Mouse (Mus musculus): ENCODE data around the gene Pard6a. TPM values are rescaled to one million over a fixed set of nuclear protein-coding genes. Genes with fewer than 3 reads are reported as not detected.
A peak's percentile ranks its signal among the peaks of the same experiment; 100 is the strongest.

Pard6a gene
- polyA plus RNA-seq, 1 experiment = 18.7 TPM

DNA sequence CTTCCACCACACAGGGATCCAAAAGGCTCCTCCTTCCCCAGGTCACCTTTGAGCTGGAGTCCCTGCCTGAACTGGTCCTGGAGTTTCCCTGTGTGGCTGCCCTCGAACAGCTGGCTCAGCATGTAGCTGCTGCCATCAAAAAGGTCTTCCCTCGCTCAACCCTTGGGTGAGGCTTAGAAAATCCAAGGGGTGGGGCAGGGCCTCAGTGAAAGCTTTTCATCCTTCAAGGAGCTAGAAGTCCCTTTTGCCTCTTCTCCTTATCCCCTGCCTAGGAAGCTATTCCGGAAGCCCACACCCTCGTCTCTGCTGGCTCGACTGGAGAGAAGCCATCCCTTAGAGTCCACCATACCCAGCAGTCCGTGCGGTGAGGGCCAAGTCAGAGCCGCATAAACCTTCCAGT is 13.4 kb upstream of the Pard6a start:
- TF ChIP-seq CTCF (conservative IDR thresholded peaks at IDR 0.05; ENCODE audit: insufficient read depth, insufficient read length, low read depth, low read length) (no peak), POLR2A (IDR thresholded peaks at IDR 0.05; ENCODE audit: low read depth, low read length) (no peak)
- no peaks in the 10 kb centered on the region for H3K27me3 ChIP-seq (replicated peaks; ENCODE audit: control insufficient read depth, insufficient read depth, low read length)
- H3K4me3 ChIP-seq (ENCODE audit: insufficient read depth, low read depth, low read length) = no peak overlapping the region
- H3K27ac ChIP-seq (ENCODE audit: insufficient read depth, low read depth, low read length) = no peak overlapping the region
- no peaks in the 10 kb centered on the region for H3K36me3 ChIP-seq (ENCODE audit: control insufficient read depth, insufficient read depth, low read length)
- no peaks in the 10 kb centered on the region for H3K4me1 ChIP-seq (ENCODE audit: control insufficient read depth, insufficient read depth, low read length)
- 65% methylated on average over 8 of the region's 8 CpGs for WGBS
- DNase-seq = no peak

DNA sequence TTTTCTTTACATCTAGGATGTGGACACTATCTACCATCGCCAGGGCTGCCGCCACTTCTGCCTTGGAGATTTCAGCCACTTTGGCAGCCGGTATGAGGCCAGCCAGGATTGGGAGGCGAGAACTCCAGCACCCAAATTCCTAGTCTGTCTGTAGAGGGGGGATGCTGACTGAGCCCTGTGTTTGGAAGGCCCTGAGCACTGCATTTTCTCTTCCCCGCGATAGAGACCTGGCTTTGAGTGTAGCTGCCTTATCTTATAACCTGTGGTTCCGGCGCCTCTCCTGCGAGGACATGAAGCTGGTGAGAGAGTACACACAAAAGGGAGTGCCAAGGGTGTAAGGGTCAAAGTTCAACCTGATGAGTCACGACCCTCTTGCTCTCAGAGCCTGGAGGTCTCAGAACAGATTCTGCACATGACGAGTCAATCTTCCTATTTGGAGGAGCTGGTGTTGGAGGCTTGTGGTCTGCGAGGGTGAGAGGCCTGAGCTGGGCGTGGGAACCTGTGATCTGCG is 12.7 kb upstream of the Pard6a start:
- no peak for TF ChIP-seq CTCF (conservative IDR thresholded peaks at IDR 0.05; ENCODE audit: insufficient read depth, insufficient read length, low read depth, low read length)
- no peak for TF ChIP-seq POLR2A (IDR thresholded peaks at IDR 0.05; ENCODE audit: low read depth, low read length)
- Histone ChIP-seq H3K27ac (ENCODE audit: insufficient read depth, low read depth, low read length) (no peak overlapping the region), H3K27me3 (replicated peaks; ENCODE audit: control insufficient read depth, insufficient read depth, low read length) (no peaks in the 10 kb centered on the region), H3K4me3 (ENCODE audit: insufficient read depth, low read depth, low read length) (no peak overlapping the region), H3K36me3 (ENCODE audit: control insufficient read depth, insufficient read depth, low read length) (no peaks in the 10 kb centered on the region), H3K4me1 (ENCODE audit: control insufficient read depth, insufficient read depth, low read length) (no peaks in the 10 kb centered on the region; the same call in 1 of the 2 replicates)
- DNase-seq = no peak
- 78% methylated on average over 14 of the region's 14 CpGs for WGBS

DNA sequence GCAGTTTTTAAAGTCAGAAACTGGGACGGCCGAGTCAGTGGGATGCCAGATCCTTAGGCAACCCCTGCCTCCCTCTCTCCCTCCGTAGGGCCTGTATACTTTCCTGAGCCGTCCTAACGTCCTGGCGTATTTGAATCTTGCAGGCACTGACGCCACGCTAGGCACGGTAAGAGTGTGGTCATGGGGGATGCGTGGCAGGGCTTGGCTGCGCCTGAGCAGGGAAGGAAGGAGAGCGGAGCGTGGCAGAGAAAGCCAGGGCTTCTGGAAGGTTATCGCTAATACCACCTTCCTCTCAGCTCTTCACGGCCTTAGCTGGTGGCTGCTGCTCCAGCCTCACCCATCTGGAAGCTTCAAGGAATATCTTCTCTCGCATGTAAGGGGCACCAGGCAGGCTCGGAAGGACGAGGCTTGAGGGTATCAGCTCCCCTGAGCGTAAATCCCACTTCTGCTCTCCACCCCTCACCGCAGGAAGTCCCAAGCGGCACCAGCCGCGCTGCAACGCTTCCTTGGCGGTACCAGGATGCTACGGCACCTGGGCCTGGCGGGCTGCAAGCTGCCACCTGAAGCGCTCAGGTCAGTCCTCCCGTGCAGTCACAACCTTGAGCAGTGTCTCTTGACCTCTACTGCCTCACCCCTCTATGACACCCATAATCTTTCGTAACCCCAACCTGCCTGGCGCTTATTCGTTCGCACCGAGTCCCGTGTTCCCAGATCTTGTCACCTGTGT is 11.5 kb upstream of the Pard6a start:
- Histone ChIP-seq H3K4me3 (ENCODE audit: insufficient read depth, low read depth, low read length) (no peak overlapping the region), H3K4me1 (ENCODE audit: control insufficient read depth, insufficient read depth, low read length) (peaks cover 3% of the 10 kb centered on the region; the same call in 1 of the 2 replicates), H3K27me3 (replicated peaks; ENCODE audit: control insufficient read depth, insufficient read depth, low read length) (no peaks in the 10 kb centered on the region), H3K27ac (ENCODE audit: insufficient read depth, low read depth, low read length) (no peak overlapping the region), H3K36me3 (ENCODE audit: control insufficient read depth, insufficient read depth, low read length) (no peaks in the 10 kb centered on the region)
- 72% methylated on average over 35 of the region's 35 CpGs for WGBS
- DNase-seq = no peak
- no peak for TF ChIP-seq POLR2A (IDR thresholded peaks at IDR 0.05; ENCODE audit: low read depth, low read length)
- no peak for TF ChIP-seq CTCF (conservative IDR thresholded peaks at IDR 0.05; ENCODE audit: insufficient read depth, insufficient read length, low read depth, low read length)

DNA sequence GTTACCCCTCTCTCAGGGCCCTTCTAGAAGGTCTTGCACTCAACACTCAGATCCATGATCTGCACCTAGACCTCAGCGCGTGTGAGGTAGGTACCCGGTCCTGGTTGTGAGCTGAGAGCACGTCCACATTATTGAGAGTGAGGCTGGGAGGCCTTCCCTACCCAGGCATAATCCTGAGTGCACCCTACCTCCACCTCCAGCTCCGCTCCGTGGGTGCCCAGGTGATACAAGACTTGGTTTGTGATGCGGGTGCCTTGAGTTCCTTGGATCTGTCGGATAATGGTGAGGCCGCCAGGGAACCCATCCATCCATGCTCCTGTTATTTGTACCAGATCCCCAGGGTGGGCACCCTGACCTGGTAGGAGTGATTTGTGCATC is 11.0 kb upstream of the Pard6a start:
- Histone ChIP-seq H3K27ac (ENCODE audit: insufficient read depth, low read depth, low read length) (no peak overlapping the region), H3K4me3 (ENCODE audit: insufficient read depth, low read depth, low read length) (no peak overlapping the region), H3K4me1 (ENCODE audit: control insufficient read depth, insufficient read depth, low read length) (peaks cover 3% of the 10 kb centered on the region; the same call in 1 of the 2 replicates), H3K36me3 (ENCODE audit: control insufficient read depth, insufficient read depth, low read length) (no peaks in the 10 kb centered on the region), H3K27me3 (replicated peaks; ENCODE audit: control insufficient read depth, insufficient read depth, low read length) (no peaks in the 10 kb centered on the region)
- DNase-seq = no peak
- no peak for TF ChIP-seq CTCF (conservative IDR thresholded peaks at IDR 0.05; ENCODE audit: insufficient read depth, insufficient read length, low read depth, low read length)
- WGBS = 92% methylated on average over 9 of the region's 9 CpGs

- Histone ChIP-seq H3K36me3 (ENCODE audit: control insufficient read depth, insufficient read depth, low read length) (no peaks in the 10 kb centered on the region), H3K4me1 (ENCODE audit: control insufficient read depth, insufficient read depth, low read length) (peaks cover 3% of the 10 kb centered on the region; the same call in 1 of the 2 replicates), H3K4me3 (ENCODE audit: insufficient read depth, low read depth, low read length) (no peak overlapping the region), H3K27me3 (replicated peaks; ENCODE audit: control insufficient read depth, insufficient read depth, low read length) (no peaks in the 10 kb centered on the region), H3K27ac (ENCODE audit: insufficient read depth, low read depth, low read length) (no peak overlapping the region)
- no peak for DNase-seq
- 86% methylated on average over 14 of the region's 14 CpGs for WGBS
- TF ChIP-seq POLR2A (IDR thresholded peaks at IDR 0.05; ENCODE audit: low read depth, low read length) (no peak), CTCF (conservative IDR thresholded peaks at IDR 0.05; ENCODE audit: insufficient read depth, insufficient read length, low read depth, low read length) (no peak)
Measured at GRCm38 (mm10) chr8:105690978-105691377, 10.0 kb upstream of the Pard6a start.

DNA sequence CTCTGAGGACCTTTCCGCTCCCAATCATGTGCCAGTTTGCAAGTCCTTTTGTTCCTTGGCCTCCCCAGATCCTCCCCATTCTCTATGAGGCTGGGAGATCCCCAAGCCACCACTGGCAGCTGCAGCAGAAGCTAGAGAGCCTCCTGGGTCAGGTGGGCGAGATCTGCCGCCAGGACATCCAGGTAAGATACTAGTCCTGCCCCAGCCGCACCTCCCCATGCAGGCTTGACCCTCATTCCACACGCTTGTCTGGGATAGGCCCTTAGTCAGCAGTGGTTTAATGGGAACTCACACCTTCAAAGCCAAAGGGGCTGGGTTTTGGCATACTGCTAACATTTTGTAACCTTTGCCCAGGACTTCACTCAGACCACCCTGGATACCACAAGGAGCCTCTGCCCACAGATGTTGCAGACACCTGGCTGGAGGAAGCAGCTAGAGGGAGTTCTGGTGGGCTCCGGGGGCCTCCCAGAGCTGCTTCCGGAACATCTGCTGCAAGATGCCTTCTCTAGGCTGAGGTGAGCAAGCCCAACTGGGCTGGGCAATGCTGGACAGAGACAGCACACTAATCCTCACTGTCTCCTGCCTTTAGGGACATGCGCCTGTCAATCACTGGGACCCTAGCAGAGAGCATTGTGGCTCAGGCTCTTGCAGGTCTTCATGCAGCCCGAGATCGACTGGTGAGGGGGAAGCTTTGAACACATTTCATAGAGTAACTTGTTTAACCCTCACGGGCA is 8.3 kb upstream of the Pard6a start:
- H3K27ac ChIP-seq (ENCODE audit: insufficient read depth, low read depth, low read length) = no peak overlapping the region
- no peaks in the 10 kb centered on the region for H3K27me3 ChIP-seq (replicated peaks; ENCODE audit: control insufficient read depth, insufficient read depth, low read length)
- peak; percentile 32 for DNase-seq
- TF ChIP-seq POLR2A (IDR thresholded peaks at IDR 0.05; ENCODE audit: low read depth, low read length) = no peak
- no peak for TF ChIP-seq CTCF (conservative IDR thresholded peaks at IDR 0.05; ENCODE audit: insufficient read depth, insufficient read length, low read depth, low read length)
- no peaks in the 10 kb centered on the region; the same call in 1 of the 2 replicates for H3K36me3 ChIP-seq (ENCODE audit: control insufficient read depth, insufficient read depth, low read length)
- 86% methylated on average over 11 of the region's 11 CpGs for WGBS
- H3K4me3 ChIP-seq (ENCODE audit: insufficient read depth, low read depth, low read length) = no peak overlapping the region
- peaks cover 3% of the 10 kb centered on the region; the same call in 1 of the 2 replicates for H3K4me1 ChIP-seq (ENCODE audit: control insufficient read depth, insufficient read depth, low read length)

GRCm38 (mm10) chr8:105693648-105694047 is 7.3 kb upstream of the Pard6a start:
- DNase-seq = peak; percentile 72
- H3K36me3 ChIP-seq (ENCODE audit: control insufficient read depth, insufficient read depth, low read length) = no peaks in the 10 kb centered on the region; the same call in 1 of the 2 replicates
- WGBS = 8% methylated on average over 30 of the region's 30 CpGs
- H3K4me1 ChIP-seq (ENCODE audit: control insufficient read depth, insufficient read depth, low read length) = peaks cover 3% of the 10 kb centered on the region; the same call in 1 of the 2 replicates
- no peak overlapping the region for H3K27ac ChIP-seq (ENCODE audit: insufficient read depth, low read depth, low read length)
- H3K4me3 ChIP-seq (ENCODE audit: insufficient read depth, low read depth, low read length) = peak overlapping the region; percentile 40; the same call in 1 of the 2 replicates
- TF ChIP-seq CTCF (conservative IDR thresholded peaks at IDR 0.05; ENCODE audit: insufficient read depth, insufficient read length, low read depth, low read length) (no peak), POLR2A (IDR thresholded peaks at IDR 0.05; ENCODE audit: low read depth, low read length) (no peak)
- no peaks in the 10 kb centered on the region for H3K27me3 ChIP-seq (replicated peaks; ENCODE audit: control insufficient read depth, insufficient read depth, low read length)
